Mouse (Mus musculus) lung, embryonic 16.5 days (tissue): ENCODE data around the gene Gm49027. TPM values are rescaled to one million over a fixed set of nuclear protein-coding genes. Genes with fewer than 3 reads are reported as not detected.

Source experiments
- ATAC-seq: fragments of 200-750 bp; cut with Nextera tagmentation; 2 replicates; pipeline ENCODE4 v1.8.0; 2017; ENCODE audit warnings: low read depth, mild to moderate bottlenecking, moderate library complexity
- H3K27ac ChIP-seq: fragments of 300-500 bp; sonication (generic); 2 replicates; pipeline ENCODE4 v1.5.1; 2014; ENCODE audit warnings: mild to moderate bottlenecking, control low read depth, low read length
- H3K27me3 ChIP-seq: fragments of 300-500 bp; sonication (generic); 2 replicates; pipeline ENCODE4 v1.6.1; 2014; ENCODE audit warnings: low read depth, low read length, mixed read lengths; ENCODE audit not compliant: control insufficient read depth, insufficient read depth
- H3K36me3 ChIP-seq: fragments of 300-500 bp; sonication (generic); 2 replicates; pipeline ENCODE4 v1.6.1; 2014; ENCODE audit warnings: low read length; ENCODE audit not compliant: control insufficient read depth, insufficient read depth
- H3K4me1 ChIP-seq: fragments of 300-500 bp; sonication (generic); replicated peaks from 2 replicates; pipeline ENCODE4 v1.6.1; 2014; ENCODE audit warnings: low read length, mixed read lengths; ENCODE audit not compliant: control insufficient read depth, insufficient read depth
- H3K4me2 ChIP-seq: fragments of 300-500 bp; sonication (generic); 2 replicates; pipeline ENCODE4 v1.6.1; 2014; ENCODE audit warnings: low read depth, low read length, control low read depth
- H3K4me3 ChIP-seq: fragments of 300-500 bp; sonication (generic); 2 replicates; pipeline ENCODE4 v1.5.1; 2014; ENCODE audit warnings: mild to moderate bottlenecking, low read length, control low read depth
- H3K9ac ChIP-seq: fragments of 300-500 bp; sonication (generic); 2 replicates; pipeline ENCODE4 v1.6.1; 2014; ENCODE audit warnings: low read length, control low read depth
- H3K9me3 ChIP-seq: fragments of 300-500 bp; sonication (generic); 2 replicates; pipeline ENCODE4 v1.6.1; 2016; ENCODE audit warnings: low read length; ENCODE audit not compliant: control insufficient read depth
- WGBS: fragments of 180-500 bp; shearing (Covaris S2); extraction: QIAGEN DNeasy Blood & Tissue Kit; methylation state at CpG from one replicate; pipeline ENCODE4 v1.1.7; 2014; 5-methylcytosine and 5-hydroxymethylcytosine counted together
- polyA plus RNA-seq: library from polyadenylated mRNA; unstranded; fragments of >200 nt; fragmentation: Nextera tagmentation; extraction: Ambion mirVana; gene quantifications from 2 replicates; pipeline ENCODE4 v1.2.1, GENCODE M21; 2015

Gm49027 gene
- 0.59 and 0.91 TPM in 2 replicates for polyA plus RNA-seq

DNA sequence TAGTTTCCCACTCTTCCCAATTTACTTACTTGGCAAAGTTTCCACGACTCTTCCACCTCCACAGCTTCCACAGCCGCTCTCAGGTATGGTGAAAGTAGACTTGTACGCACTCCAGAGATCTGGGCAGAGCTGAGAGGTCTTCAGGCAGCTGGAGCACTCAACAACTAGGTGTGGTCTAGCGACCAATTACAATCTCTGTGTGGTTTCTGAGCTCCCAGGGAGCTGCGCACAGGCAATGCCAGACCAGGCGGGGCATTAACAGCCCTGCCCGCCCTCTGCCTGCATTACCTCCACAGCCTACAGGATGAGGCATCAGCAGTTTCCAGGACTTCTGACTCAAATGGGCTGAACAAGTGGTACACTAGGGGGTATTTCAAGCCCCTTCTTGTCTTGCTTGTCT is at the start of gene Gm49027:
Gene Gm49027 (minus strand): TSS at position 208 of the 400 bp plus-strand sequence.
- no peak for ATAC-seq
- peak within 1 kb of the TSS; percentile 62 for H3K4me2 ChIP-seq
- no peak within 1 kb of the TSS; the same call in 1 of the 2 replicates for H3K9ac ChIP-seq

DNA sequence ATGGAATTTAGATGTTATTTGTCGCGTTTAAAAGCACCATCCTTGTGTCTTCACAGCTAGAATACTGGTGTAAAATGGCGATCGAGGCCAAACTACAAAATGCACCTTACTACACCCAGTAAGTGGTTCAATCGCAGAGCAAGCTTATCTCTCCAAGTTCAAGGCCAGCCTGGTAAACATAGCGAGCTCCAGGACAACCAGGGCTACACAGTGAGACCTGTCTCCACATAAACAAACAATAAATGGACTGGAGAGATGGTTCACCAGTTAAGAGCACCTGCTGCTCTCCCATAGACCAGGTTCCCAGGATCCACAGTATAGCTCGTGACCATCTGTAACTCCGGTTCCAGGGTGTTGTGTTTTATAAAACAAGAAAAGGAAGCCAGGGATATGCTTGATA is 48.1 kb upstream of the Gm49027 start:
- ATAC-seq: peak; percentile 29
- WGBS: 59% methylated on average over 8 of the region's 8 CpGs

More for the DNA sequence above, at the start of gene Gm49027:
- peaks cover 11% of the 10 kb centered on the region for H3K4me1 ChIP-seq
- H3K27me3 ChIP-seq: no peaks in the 10 kb centered on the region
- WGBS: 80% methylated on average over 7 of the region's 7 CpGs
- H3K9me3 ChIP-seq: no peaks in the 10 kb centered on the region
- no peak within 1 kb of the TSS for H3K27ac ChIP-seq
- peak within 1 kb of the TSS; percentile 88 for H3K4me3 ChIP-seq
- H3K36me3 ChIP-seq: peaks cover 5% of the 10 kb centered on the region; the same call in 1 of the 2 replicates

DNA sequence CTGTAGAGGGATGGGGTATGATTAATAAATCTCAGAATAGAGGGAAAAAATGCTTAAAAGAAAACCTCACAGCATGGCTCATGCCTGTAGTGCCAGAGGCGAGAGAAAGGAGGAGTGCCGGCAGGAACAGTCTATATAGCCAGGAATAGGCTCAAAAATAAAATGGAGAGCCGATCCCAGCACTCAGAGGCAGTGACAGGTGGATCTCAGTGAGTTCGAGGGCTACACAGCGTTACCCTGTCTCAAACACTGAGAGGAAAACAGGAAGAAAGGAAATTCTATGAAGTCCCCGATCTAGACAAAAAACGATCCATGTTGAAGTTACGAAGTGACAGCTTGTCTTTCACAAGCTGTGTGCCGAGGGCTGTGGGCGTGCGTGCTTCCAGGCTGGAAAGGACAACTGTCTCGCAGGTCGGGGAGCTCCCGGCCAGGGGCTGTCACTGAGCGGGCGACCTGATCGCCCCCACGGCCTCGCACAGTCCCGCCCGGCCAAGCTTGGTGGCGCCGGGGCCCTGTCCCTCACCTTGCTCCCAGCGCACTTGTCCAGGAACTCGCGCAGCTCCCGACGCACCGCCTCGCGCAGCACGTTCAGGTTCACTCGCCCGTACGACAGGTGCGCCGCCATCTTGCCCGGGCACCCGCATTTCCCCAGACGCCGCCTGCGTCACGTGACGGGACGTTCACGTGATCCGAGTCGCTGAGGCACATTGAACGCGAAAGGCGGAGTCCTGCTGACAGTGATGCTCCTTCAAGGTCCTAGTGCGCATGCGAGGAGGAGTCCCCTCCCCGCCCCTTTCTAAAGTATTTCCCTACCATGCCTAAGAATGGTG is 47.3 kb upstream of the Gm49027 start, which contains the start of gene Vps33a:
Gene Vps33a (minus strand): TSS at position 682 of the 830 bp plus-strand sequence.
- ATAC-seq: peak; percentile 97

More for the DNA sequence above, 48.1 kb upstream of the Gm49027 start:
- H3K4me3 ChIP-seq: peak overlapping the region; percentile 92
- peaks cover 6% of the 10 kb centered on the region; the same call in 1 of the 2 replicates for H3K4me1 ChIP-seq
- H3K4me2 ChIP-seq: peak overlapping the region; percentile 96
- H3K27ac ChIP-seq: no peak overlapping the region
- H3K9me3 ChIP-seq: no peaks in the 10 kb centered on the region
- no peaks in the 10 kb centered on the region for H3K27me3 ChIP-seq
- H3K9ac ChIP-seq: no peak overlapping the region
- peaks cover 7% of the 10 kb centered on the region for H3K36me3 ChIP-seq

GRCm38 (mm10) chr5:123561128-123561527 is 35.8 kb upstream of the Gm49027 start:
- Histone ChIP-seq H3K27ac (no peak overlapping the region), H3K27me3 (no peaks in the 10 kb centered on the region), H3K9ac (no peak overlapping the region), H3K4me1 (no peaks in the 10 kb centered on the region), H3K4me3 (no peak overlapping the region), H3K9me3 (no peaks in the 10 kb centered on the region), H3K4me2 (no peak overlapping the region), H3K36me3 (peaks cover 23% of the 10 kb centered on the region)
- ATAC-seq: no peak
- 91% methylated on average over 11 of the region's 11 CpGs for WGBS

More for the DNA sequence above, 47.3 kb upstream of the Gm49027 start, which contains the start of gene Vps33a:
- peak within 1 kb of the TSS; percentile 92 for H3K4me3 ChIP-seq
- H3K9me3 ChIP-seq: no peaks in the 10 kb centered on the region
- no peaks in the 10 kb centered on the region for H3K27me3 ChIP-seq
- under 1% methylated on average over 54 of the region's 54 CpGs for WGBS
- H3K4me2 ChIP-seq: peak within 1 kb of the TSS; percentile 96
- H3K36me3 ChIP-seq: peaks cover 7% of the 10 kb centered on the region
- H3K4me1 ChIP-seq: peaks cover 6% of the 10 kb centered on the region; the same call in 1 of the 2 replicates
- H3K9ac ChIP-seq: peak within 1 kb of the TSS; percentile 86
- peak within 1 kb of the TSS; percentile 65 for H3K27ac ChIP-seq

DNA sequence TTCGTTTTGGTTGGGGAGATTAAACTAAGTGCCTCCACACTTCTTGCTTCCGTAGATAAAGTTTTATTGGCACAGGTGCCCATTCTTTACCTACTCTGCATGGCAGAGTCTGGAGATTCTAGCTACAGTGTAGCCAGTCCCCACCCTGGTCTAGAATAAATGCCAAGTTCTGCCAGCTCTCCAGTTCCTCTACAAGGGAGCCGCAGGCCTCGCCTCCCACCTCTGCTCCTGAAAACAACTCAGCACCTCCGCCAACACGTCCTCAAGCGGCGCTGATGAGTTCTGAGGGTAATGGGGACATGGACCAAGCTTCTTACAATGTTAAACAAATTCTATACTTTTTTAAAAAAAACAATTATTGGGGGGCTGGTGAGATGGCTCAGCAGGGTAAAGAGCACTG is 34.3 kb upstream of the Gm49027 start:
- H3K4me1 ChIP-seq: no peaks in the 10 kb centered on the region
- ATAC-seq: no peak

DNA sequence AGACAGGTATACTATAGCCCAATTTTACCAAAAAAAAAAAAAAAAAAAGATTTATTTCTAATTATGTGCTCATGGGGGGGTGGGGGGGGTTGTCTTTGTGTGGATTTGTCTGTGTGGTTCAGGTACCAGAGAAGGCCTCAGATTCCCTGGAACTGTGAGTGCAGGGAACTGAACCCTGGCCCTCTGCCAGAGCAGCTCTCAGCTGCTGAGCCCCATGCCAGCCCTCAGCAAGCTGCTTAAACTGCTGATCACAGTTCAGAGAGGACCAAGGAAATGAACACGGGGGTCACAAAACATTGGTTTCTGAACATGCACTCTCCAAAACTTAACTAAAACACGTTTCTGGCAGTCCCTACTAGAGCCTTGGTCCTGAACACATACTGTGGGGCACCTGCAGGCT is 31.2 kb upstream of the Gm49027 start:
- H3K4me1 ChIP-seq: no peaks in the 10 kb centered on the region
- no peak overlapping the region for H3K4me2 ChIP-seq
- no peak overlapping the region for H3K4me3 ChIP-seq
- no peaks in the 10 kb centered on the region for H3K9me3 ChIP-seq
- ATAC-seq: no peak
- 58% methylated on average over 2 of the region's 2 CpGs for WGBS
- H3K27me3 ChIP-seq: no peaks in the 10 kb centered on the region
- H3K9ac ChIP-seq: no peak overlapping the region
- H3K36me3 ChIP-seq: peaks cover 14% of the 10 kb centered on the region
- H3K27ac ChIP-seq: no peak overlapping the region

More for the DNA sequence above, 34.3 kb upstream of the Gm49027 start:
- Histone ChIP-seq H3K9ac (no peak overlapping the region), H3K27me3 (no peaks in the 10 kb centered on the region), H3K36me3 (peaks cover 17% of the 10 kb centered on the region), H3K9me3 (no peaks in the 10 kb centered on the region), H3K27ac (no peak overlapping the region), H3K4me2 (no peak overlapping the region), H3K4me3 (no peak overlapping the region)
- 89% methylated on average over 8 of the region's 8 CpGs for WGBS

GRCm38 (mm10) chr5:123555693-123556092 is 30.4 kb upstream of the Gm49027 start:
- Histone ChIP-seq H3K27ac (no peak overlapping the region), H3K4me2 (no peak overlapping the region), H3K4me3 (no peak overlapping the region), H3K9ac (no peak overlapping the region), H3K27me3 (no peaks in the 10 kb centered on the region), H3K4me1 (no peaks in the 10 kb centered on the region), H3K36me3 (peaks cover 12% of the 10 kb centered on the region), H3K9me3 (no peaks in the 10 kb centered on the region)
- 88% methylated on average over 7 of the region's 7 CpGs for WGBS
- ATAC-seq: no peak

DNA sequence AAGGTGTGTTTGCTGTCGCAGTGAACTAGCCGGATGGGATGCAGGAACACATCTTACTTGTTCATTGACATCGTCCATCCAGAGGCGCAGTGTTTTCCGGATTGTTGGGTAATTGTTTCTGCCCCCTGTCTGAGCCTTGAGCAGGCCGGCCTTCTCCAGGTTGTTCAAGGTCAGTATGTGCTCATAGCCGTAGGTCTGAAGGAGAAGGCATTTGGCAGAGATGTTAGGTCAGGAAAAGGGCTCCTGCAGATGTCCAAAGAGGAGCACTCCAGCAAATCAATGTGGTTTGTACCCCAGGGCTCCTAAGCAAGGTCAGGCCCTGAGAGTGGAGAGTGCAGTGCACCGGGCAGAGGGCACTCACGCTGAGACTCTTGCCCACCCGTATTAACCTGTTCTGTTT is 8.5 kb upstream of the Gm49027 start:
- Histone ChIP-seq H3K9ac (no peak overlapping the region), H3K4me3 (no peak overlapping the region), H3K4me1 (no peaks in the 10 kb centered on the region), H3K27me3 (no peaks in the 10 kb centered on the region), H3K4me2 (no peak overlapping the region), H3K36me3 (peaks cover 34% of the 10 kb centered on the region; the same call in 1 of the 2 replicates), H3K9me3 (no peaks in the 10 kb centered on the region), H3K27ac (no peak overlapping the region)
- ATAC-seq: no peak
- WGBS: 91% methylated on average over 10 of the region's 10 CpGs

DNA sequence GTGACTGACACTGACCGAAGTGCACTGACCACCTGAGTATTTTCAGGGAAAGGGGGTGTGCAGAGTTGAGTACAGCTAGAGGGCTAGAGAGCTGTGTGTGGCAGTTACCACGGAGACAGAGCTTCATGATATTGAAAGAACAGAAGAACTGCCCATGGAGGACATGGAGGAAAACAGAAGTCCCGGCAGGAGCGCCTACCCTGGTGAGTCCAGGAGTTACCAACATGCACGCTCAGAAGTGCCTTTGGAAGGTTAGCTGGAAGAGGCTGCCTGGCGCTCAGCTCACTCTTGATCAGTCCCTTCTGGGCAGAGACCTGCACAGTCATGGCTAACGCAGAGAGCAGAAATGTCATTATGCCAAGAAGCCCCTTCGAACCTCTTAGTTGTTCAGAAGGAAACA is 4.8 kb upstream of the Gm49027 start:
- Histone ChIP-seq H3K36me3 (peaks cover 27% of the 10 kb centered on the region; the same call in 1 of the 2 replicates), H3K4me1 (no peaks in the 10 kb centered on the region), H3K4me2 (no peak overlapping the region), H3K27me3 (no peaks in the 10 kb centered on the region), H3K4me3 (no peak overlapping the region), H3K9me3 (no peaks in the 10 kb centered on the region), H3K27ac (no peak overlapping the region), H3K9ac (no peak overlapping the region)
- WGBS: 84% methylated on average over 8 of the region's 8 CpGs
- ATAC-seq: no peak
